Mouse (Mus musculus): Measurements from ENCODE around the gene Spock2.
"Not testable (repeated sequence)": the region's sequence is repeated elsewhere in the genome, so short reads cannot be mapped to it uniquely, and the experiment has no call there.

The Spock2 gene

DNA sequence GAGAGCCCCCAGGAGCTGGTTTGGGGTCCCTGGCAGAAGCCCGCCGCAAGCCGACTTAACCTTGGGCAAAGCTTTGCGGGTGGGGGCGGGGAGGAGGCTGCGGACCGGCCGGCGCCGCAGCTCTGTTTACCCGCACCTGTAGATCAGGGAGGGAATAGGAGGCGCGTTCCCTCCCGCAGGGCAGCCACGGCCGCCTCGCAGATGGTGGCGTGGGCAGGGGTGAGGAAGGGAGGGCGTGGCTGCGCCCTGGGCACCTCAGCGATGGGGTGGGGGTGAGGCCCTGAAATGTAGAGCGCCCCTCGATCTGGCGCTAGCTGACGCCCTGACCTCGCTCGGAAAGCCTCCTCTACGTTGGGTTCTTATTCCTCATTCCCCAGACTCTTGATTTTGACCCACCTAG lies 1.4 kb downstream of the Spock2 start:
- in situ Hi-C loops (cut with MboI, MseI), result no loop called here

DNA sequence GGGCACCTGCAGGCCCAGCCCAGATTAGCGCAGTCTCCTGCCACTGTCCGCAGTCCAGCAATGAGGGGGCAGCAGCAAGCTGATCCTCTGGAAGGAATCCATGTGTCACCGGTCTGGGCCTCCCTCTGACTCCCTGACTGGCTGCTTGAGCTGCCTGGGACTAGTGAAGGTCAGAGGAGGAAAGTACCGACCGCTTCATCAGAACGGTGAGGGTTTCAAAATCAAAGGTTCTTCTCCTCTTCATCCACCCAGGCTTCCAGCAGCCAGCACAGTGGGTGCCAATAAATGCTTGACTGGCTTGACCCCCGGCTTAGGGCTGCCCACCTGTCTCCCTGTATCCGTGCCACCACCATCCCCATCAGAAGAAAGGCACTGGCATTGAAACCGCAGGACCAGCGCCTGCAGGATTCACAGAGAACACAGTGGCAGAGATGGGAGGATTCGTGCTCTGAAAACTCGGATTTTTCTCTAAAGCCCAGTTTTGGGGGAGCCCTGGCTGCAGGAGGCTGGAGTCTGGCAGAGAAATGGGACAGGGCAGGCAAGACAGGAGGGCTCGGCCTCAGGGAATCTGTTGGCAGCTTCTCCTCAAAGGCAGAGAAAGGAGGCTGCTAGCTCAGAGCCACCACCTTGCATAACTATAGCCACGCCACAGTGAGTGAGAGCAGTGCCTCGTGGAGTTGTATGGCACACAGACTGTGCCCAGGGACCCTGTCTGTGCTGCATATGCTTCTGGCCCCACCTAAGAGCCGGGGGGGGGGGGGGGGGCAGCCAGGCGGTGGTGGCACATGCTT lies 2.5 kb downstream of the Spock2 start:
- in situ Hi-C loops (cut with MboI, MseI), result no loop called here

DNA sequence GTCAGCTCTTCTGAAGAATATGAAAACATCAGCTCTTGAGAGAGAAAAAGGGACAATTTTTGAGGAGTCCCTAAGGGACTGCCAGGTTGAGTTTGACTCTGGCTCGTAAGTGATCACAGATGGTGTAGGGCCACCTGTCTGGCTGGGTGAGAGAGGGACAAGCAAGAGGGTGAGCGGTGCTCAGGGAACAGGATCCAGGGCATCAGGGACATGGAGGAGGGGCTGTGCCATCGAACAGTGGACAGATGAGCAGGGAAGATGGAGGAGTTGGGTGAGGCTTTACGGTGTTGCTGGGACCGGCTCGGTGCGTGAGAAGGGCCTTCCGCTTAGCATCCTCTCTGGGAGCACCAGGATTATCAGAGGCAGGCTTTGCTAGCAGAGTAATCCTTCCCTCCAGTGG lies 3.3 kb downstream of the Spock2 start:
- in situ Hi-C loops (cut with MboI, MseI), result no loop called here

DNA sequence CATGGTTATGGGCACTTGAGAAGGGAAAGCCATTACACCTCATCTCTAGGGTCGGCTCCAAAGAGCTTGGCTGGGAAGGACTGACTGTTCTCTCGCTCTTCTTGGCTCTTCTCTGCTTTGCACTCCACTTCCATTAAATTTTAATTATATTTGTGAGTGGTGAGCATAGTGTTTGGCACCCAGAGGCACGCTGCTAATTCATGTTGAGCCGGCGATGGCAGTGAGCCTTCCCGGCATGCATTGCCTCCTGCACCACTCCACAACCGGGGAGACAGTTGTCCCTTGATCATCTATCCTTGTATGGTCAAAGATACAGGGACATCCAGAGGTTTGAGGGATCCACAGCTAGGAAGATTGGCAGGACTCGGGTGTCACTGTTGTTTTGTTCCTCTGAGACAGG lies 4.0 kb downstream of the Spock2 start:
- in situ Hi-C loops (cut with MboI, MseI), result no loop called here

DNA sequence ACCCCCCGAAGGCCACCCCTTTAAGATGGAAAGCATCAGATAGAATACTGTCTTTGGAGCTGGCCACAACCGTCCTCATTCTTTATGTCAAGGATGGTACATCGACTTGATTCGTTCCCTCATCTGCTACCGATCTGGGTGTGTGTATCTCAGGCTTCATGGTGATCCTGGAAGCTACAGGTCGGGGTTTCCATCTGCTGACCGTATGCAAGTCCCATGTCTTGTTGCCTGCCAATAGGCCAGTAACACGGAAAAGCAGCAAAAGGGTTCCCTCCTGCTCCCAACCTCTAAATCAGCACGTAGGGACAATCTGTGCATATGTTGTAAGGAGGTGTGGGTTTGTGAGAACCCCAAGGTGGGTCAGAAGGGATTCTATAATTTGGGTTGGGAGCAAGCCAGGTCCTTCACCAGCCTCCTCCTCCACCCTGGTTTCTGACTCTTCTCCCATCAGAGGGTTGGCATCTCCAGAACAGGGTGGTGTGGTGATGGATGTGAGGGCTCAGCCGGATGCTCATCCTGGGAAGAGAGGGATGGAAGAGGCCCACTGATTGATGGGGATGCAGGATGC lies 5.0 kb downstream of the Spock2 start:
- in situ Hi-C loops (cut with MboI, MseI), result no loop called here

DNA sequence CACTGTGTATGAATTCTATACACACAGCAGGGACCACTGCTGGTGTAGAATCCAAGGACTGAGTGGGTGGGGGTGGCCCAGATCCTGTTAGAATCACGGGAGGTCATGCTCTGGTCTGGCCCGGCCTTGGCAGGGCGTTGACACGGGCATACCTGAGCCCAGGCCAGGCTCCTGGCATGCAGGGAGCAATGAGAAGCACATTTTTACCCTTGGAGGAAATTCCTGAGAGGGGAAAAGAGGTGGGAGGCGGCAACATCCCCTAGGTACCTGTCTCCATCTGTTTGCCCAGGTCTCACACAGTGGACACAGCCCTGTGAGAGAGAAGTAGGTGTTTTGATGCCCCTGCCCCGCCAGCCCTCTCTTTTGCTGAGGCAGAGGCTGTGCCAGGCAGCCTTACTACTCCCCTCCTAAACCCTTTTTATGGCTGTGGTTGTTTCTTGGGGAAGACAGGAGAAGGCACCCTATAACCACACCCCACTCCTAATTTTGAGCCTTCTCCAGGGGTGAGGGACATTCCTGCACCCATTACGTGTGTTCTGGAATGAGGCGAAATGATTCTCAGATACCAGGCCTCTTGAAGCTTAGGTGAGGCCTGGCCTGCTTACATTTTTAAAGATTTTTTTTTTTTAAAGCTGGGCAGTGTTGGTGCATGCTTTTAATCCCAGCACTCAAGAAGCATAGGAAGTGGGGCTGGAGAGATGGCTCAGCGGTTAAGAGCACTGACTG lies 8.1 kb downstream of the Spock2 start:
- in situ Hi-C loops (cut with MboI, MseI), result no loop called here

DNA sequence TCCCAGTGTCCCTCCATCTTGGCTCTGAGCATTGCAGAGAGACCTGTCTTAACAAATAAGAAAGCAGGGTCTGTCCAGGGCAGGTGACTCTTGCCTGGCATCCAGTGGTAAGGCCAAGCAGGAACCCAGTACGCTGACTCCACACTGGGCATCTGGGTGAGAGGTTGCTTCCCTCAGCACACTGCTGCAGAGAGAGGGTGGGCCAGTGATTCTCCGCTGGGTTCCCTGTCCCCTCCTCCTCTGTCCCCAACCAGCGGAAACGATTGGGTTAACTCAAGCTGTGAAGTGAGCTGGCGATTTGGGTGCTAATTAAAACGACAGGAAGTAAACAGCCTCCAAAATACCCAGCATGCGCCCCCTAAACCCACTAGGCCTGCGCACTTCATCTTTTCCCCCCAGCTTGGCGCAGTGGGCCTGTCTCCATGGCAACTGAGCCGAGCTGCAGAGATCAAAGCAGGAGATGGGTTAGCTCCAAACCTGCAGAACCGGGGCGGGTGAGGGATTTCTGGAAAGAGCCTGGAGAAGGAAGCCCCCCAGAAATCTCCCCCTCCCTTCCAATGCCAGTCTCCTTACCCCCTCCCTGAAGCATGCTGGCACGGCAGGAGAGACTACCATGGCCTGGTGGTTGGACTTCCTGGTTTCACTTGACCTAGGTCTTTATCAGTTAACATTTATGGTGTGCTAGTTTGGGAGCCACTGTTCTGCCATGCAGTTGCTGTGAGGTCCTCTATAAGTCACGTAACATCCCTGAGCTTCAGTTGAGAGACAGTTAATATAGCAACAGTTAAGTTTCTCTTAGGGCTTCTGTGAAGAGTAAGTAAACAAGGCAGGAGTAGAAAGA lies 9.5 kb downstream of the Spock2 start:
- in situ Hi-C loops (cut with MboI, MseI), result no loop called here

DNA sequence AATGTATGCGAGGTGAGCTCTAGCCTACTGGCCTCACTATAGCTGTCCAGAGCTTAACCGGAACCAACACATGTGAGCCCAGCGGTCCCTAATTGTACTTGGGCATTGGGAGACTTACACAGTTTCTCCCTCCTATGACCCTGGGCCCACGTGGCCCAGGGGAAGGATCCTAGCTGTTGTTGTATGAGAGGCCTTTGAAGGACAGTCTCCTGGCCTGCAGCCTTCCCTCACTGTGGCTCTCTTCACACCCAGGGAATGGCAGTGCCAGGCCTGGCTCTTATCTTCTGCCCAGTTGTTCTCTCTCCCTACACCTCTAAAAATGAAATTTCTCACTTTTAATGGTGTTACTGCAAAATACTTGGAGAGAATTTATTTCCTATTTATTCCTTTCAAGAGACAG lies 11.0 kb downstream of the Spock2 start:
- in situ Hi-C loops (cut with MboI, MseI), result no loop called here

DNA sequence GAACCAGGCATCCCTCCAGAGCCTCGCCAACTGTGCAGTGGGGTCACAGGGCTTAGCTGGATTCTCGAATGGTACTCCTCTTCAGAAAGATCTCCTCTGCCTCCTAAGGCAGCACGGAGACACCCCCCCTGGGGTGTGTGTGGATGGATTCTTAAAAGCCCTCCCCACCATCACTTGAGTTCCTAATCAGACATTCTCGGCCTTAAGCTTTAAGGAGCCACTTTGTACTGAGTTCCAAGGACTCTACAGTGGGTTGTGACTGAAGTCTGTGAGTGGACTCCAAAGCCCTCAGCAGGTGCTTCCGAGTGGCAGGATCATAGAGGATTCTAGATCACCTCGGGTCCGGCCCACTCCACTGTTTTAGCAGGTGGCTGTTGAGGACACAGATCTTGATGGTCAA lies 12.4 kb downstream of the Spock2 start:
- in situ Hi-C loops (cut with MboI, MseI), result no loop called here

DNA sequence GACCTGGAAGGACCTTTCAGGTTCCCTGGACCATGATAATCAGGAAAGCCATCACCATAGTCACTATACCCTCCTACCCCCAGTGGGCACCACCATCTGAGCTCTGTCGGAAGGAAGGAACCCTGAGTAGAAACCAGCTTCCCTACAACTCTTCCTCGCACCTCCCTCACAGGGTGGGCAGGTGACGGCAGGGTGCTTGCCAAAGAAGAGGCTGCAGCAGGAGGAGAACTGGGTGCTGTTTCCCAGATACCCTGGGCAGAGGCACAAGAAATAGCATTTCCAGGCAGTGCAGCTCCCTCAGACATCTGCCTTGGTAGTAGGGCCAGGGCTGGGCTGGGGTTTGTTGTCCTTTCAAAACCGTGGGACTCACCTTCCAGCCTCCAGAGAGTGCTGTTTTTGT lies 14.6 kb downstream of the Spock2 start:
- in situ Hi-C loops (cut with MboI, MseI), result no loop called here

DNA sequence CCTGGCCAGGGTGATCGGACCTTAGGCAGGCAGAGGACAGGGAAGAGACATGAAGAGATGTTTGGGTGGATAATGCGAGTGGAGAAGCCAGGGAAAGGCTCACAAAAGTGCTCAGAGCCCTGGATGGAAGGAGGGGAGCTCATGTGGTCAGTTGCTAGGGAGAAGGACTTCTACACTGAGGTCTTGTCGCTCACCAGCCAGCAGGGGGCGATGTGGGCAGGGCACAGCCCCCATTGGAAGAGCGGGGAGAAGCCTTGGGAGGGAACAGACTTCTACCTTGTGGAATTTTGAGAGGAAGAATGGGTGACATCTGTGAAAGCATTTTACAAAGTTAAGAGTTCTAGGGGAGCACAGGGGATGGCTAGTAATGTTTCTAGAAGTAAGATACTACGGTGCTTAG lies 18.1 kb downstream of the Spock2 start:
- in situ Hi-C loops (cut with MboI, MseI), result no loop called here

DNA sequence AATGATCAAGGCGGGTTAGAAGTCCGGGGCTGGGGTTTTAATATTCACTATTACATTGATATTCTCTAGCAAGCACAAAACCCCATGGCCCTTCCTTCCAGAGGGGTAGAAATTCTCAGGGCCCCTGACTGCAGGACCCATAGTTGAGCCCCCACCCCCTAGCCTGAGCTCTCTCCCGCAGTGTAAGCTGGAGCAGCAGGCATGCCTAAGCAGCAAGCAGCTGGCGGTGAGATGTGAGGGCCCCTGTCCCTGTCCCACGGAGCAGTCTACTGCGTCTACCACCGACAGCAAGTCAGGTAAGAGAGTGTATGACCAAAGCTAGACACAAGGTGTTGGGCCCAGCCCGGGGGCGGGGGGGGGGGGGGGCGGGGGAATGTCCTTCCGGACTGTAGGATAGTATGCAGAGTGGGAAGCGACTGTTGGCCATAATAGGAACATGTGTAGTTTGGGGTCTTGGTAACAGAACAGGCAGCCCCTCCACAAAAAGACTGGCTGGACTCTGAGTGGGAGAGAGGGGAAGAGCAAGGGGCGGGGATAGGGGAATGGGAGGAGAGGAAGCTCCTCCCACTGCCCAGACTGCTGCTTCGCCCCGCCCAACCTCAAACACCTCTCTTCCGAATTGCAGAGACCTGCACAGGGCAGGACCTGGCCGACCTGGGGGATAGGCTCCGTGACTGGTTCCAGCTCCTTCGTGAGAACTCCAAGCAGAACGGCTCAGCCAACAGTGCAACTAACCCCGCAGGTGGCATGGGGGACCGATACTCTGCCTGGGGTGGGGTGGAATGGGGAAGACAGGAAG lies 19.7 kb downstream of the Spock2 start:
- in situ Hi-C loops (cut with MboI, MseI), result no loop called here

DNA sequence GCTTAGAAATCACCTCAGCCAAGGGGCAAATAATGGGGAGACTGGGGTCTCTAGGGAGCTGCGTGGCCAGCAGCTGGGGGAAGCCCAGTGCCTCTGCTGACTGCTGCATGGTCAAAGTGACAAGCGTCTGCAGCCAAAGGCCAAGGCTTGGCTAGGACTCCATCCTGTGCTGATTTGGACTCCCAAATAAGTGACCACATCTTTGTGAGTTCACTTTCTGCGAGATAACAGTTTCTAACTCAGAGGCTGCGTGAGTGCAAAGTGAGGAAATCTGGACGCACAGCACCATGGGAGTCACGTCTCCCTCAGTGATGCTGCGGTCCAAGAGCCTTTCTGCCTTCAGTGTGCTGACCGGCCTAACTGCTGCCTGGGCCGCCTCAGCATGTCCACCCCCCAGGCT lies 22.3 kb downstream of the Spock2 start:
- in situ Hi-C loops (cut with MboI, MseI), result no loop called here

DNA sequence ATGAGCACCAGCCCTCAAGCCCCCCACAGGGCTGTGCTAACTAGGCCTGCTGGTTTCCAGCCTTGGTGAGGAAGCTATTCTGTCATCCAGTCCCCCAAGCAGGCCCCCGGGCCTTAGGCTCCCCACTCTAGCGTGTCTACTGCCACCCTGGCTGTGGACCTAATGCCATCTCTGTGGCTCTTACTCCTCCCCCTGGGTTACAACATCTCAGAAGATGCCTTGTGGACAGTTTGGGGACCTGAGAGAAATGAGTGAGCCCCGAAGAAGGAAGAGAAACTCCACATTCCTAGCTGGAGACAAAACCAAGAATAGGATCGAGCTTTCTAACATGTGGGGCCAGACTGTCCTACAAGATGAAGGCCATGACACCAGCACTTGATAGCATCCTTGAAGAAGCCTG lies 24.5 kb downstream of the Spock2 start:
- in situ Hi-C loops (cut with MboI, MseI), result no loop called here

DNA sequence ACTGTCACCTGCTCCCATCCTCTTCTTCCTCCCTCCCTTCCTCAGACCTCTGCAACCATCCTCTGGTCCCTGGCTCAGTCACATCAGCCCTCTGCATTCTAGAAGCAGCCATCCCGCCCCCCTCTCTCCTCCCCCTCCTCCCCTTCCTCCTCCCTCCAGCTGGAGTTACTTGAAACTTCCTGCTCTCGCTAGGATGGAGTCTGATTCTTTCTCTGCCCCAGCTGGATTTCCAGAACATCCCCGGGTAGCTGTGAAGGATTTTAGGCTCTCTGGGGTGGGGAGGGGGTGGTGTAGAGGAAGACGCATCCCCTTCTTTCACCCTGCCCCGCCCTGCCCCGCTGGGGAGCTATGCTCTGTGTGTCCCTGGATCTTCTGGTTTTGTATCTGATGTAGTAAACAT lies 27.5 kb downstream of the Spock2 start:
- in situ Hi-C loops (cut with MboI, MseI), result no loop called here

DNA sequence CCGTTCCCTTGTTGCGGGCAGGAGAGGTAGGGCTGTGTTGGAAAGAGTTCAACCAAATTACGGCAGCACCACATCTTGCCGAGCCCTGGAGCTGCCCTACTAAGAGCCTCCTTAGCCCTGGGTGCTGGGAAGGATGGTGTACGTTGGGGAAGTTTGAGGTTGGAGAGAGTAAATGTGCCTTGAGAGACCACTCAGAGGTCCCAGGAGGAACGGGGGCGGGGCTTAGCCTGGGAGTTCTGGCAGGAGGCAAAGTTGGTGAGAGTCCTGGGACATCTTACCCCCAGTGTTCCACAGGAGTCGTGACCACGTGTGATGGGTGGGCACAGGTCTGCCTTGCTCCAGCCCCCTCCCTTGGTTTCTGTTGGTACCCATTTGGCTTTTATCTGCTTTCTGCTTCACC lies 28.2 kb downstream of the Spock2 start:
- in situ Hi-C loops (cut with MboI, MseI), result no loop called here

DNA sequence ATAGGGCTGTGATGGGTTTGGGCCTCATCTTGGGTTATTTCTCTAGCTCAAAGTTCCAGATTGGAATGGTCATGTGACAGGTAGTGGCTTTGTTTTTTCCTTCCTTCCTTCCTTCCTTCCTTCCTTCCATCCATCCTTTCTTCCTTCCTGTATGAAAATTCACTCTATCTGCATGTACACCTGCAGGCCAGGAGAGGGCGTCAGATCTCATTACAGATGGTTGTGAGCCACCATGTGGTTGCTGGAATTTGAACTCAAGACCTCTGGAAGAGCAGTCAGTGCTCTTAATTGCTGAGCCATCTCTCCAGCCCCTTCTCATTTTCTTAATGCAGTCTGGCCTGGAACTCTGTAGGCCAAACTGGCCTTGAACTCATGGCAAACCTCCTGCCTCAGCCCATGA lies 30.0 kb downstream of the Spock2 start:
- in situ Hi-C loops (cut with MboI, MseI), result not testable (repeated sequence)

DNA sequence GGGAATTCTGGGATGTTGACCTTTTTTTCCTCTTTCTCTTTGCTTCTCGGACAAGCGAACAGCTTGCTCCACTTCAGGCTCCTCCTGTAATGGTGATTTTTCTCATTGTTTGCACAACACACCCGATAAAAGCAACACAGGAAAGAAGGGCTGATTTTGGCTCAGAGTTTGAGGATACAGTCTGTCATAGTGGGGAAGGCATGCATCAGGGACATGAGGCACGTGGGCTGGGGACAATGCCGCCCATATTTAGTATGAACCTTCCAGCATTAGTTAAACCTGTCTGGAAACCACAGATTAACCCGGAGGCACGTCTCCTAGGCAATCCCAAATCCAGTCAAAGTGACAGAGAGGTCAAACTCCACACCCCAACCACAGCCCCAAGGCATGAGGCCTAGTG lies 30.9 kb downstream of the Spock2 start:
- in situ Hi-C loops (cut with MboI, MseI), result no loop called here

DNA sequence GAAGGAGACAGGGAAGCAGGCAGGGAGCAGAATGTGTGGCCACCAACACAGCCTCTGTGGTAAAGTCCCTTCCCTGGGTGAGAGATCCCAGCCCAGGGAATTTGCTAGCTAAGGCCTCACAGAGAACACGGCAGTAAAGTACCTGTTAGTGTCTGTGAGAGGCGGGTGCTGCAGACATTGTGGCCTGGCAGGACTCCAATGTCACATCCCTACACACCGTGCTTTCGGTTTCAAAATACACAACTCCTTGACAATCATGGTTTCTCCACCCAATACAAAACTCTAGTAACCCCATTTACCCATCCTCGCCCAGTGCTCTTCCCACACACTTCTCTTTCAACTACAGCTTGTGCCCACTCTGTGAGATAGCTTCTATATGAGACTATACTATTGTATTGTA lies 32.7 kb downstream of the Spock2 start:
- in situ Hi-C loops (cut with MboI, MseI), result no loop called here

DNA sequence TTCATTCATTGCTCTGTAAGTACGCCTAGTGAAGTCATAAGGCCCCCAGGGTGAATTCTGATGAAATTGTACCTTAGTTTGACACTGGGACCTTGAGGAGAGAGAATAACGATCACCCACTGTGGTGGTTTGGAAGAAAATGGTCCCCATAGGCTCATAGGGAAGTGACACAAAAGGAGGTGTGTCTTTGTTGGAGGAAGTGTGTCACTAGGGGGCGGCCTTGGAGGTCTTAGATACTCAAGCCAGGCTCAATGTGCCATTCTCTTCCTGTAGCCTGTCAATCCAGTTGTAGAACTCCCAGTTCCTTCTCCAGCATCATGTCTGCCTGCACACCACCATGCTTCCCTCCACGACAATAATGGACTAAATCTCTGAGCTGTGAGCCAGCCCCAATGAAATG lies 34.7 kb downstream of the Spock2 start:
- in situ Hi-C loops (cut with MboI, MseI), result no loop called here

DNA sequence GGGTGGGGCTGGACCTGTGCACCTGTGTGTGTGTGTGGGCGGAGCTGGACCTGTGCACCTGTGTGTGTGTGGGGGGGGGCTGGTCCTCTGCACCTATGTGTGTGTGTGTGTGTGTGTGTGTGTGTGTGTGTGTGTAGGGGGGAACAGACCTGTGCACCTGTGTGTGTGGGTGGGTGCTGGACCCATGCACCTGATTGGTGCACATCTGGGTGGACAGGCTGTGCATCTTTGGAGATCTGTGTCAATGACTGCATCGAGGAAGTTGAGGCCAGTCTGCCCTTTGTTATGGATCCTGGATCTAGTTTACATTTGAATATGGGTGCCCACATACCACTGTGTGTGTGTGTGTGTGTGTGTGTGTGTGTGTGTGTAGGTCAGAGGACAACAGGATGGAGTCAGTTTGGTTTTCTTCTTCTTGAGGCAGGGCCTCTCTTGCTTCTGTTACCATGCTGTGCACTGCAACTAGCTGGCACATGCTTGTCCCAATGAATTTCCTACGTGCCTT lies 35.7 kb downstream of the Spock2 start:
- in situ Hi-C loops (cut with MboI, MseI), result no loop called here

Measured in T-helper 17 cell (primary cell).